Mouse (Mus musculus): ENCODE measurements around the gene Gm7257.

DNA sequence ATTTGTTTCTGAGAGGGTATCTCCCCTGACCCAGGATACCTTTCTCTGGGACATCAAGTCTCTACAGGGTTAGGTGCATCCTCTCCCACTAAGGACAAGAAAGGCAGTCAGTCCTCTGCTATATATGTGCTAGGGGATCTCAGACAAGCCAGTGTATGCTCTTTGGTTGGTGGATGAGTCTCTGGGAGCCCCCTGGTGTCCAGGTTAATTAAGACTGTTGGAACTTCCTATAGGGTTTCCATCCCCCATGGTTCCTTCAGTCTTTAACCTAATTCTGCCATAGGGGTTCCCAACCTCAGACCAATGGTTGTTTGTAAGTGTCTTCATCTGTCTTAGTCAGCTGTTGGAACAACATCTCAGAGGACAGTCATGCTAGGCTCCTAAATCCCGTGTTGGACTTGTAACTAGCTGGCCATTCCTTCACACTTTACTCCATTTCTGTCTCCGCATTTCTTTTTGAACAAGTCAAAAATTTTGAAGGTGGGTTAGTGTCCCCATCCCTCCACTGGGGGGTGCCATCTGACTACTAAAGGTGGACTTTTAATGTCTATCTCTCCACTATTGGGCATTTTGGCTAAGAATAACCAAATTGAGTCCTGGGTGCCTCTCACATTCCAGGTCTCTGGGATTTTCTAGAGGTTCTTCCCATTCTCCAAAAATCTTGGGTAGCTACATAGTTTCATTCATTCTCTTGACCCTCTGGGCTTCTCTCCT is 3.5 kb downstream of the Gm7257 start:
- TF ChIP-seq POLR2A (IDR thresholded peaks at IDR 0.05; ENCODE audit: borderline replicate concordance, extremely low read depth, insufficient read depth, insufficient read length, poor library complexity, severe bottlenecking) (no peak), CTCF (IDR thresholded peaks at IDR 0.05; ENCODE audit: borderline replicate concordance, extremely low read depth, insufficient read depth, insufficient read length) (no peak)

Measured in brain, embryonic 14.5 days (tissue).